Mouse (Mus musculus): ENCODE results near the gene Il18.

Gene Il18

GRCm38 (mm10) chr9:50554241-50555093 is at the start of gene Il18:
TSS of gene Il18 (plus strand) at chr9:50554827.
- peak; percentile 53 for DNase-seq (ENCODE audit: low read depth, low spot score)

GRCm38 (mm10) chr9:50505405-50505804 is 49.2 kb upstream of the Il18 start:
- DNase-seq (ENCODE audit: low read depth, low spot score) = no peak

GRCm38 (mm10) chr9:50507570-50507969 is 47.1 kb upstream of the Il18 start:
- no peak for DNase-seq (ENCODE audit: low read depth, low spot score)

- DNase-seq (ENCODE audit: low read depth, low spot score) = no peak
Measured at GRCm38 (mm10) chr9:50515462-50515861, 39.2 kb upstream of the Il18 start.

DNA sequence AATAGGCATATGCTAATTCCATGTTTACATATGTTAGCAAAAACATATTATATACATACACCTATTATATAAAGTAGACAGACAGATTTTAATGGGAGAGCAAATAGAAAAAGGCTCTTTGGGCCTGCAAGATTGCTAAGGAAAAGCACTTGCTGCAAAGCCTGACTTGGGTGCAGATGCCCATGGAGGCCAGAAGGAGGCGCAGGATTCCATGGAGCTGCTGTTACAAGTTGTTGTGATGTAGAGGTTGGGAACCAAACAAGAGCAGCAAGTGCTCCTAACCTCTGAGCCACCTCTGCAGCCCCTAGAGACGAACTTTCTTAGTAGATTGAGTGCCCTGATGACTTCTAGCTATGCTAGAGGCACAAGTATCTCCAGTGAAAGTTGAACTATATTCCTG is 35.8 kb upstream of the Il18 start:
- peak; percentile 49 for DNase-seq (ENCODE audit: low read depth, low spot score)

- no peak for DNase-seq (ENCODE audit: low read depth, low spot score)
Measured at GRCm38 (mm10) chr9:50520748-50521147, 33.9 kb upstream of the Il18 start.

GRCm38 (mm10) chr9:50521562-50521961 is 33.1 kb upstream of the Il18 start:
- DNase-seq (ENCODE audit: low read depth, low spot score) = no peak

DNA sequence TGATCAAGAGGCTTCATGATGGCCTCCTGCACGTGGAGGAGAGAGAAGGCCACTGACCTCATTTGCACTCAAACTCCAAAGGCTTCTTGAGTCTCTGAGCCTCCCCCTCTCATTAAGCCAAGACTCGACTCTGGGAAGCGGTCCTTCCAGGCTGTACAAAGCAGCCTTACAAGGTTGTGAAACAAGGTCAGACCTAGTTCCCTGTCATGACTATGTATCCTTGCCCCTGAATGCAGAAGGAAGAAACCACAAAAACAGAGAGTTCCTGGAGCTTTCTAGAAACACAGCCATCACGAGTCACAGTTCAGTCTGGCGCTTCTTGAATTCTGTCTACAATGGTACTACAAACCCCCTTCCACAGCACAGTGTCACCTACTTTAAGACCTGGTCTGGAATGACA is 32.1 kb upstream of the Il18 start:
- DNase-seq (ENCODE audit: low read depth, low spot score) = no peak

DNA sequence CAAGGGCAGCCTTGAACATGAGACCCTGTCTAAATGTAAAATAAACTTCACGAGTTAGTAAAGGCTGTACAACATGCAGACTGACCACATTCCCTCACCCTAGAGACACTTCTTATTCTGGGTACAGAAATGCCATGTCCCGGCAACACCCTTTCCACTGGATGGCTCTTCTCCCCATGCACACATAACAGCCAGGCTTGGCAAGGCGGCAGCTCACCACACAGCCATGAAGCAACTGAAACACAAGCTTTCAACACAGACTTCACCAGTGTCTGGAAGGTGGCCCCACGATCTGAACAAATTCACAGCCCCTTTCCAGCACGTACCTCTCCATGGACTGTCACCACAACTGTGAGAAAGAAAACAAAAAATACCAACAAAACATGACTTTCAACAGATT is 29.7 kb upstream of the Il18 start:
- no peak for DNase-seq (ENCODE audit: low read depth, low spot score)

DNA sequence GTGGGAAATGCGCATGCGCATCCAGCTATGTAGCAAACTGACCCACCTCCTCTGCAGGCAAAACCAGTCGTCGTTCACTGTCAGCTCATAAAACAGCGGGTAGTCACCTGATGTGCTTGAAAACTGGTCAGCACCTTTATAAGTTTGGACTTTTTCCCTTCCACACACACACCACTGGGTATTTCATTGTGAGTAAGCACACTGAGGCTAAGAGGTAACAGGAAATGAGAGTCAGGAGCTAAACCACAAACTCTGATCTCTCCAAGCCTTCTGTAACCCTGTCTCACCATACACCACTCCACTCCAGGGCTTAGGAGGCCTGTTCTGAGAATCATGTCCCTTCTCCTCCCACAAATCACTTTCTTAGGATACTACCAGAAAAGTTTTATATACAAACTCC is 29.0 kb upstream of the Il18 start:
- no peak for DNase-seq (ENCODE audit: low read depth, low spot score)

GRCm38 (mm10) chr9:50527860-50528259 is 26.8 kb upstream of the Il18 start:
- DNase-seq (ENCODE audit: low read depth, low spot score) = no peak

GRCm38 (mm10) chr9:50528293-50528892 is 26.2 kb upstream of the Il18 start, which contains the start of gene Pts:
TSS of gene Pts (minus strand) at chr9:50528724.
- peak; percentile 98 for DNase-seq (ENCODE audit: low read depth, low spot score)

DNA sequence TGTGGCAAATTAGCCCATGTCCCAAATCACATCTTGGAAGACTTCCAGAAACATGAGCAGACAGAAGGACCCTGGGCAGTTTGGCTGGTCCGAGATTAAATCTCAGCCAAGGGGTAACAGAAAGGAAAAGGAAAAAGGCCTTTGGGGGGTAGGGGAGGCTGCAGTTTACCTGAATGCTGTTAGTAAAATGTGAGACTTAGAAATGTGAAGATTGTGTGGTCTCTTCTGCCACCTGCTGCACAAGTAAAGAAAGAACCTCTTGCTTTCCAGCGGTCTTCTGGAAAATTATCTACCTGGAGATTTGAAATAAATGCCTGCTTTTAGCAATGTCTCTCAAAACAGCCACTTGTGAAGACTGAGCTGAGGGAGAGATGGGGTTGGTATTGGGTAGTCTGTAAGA is 23.7 kb upstream of the Il18 start:
- DNase-seq (ENCODE audit: low read depth, low spot score) = peak; percentile 10

DNA sequence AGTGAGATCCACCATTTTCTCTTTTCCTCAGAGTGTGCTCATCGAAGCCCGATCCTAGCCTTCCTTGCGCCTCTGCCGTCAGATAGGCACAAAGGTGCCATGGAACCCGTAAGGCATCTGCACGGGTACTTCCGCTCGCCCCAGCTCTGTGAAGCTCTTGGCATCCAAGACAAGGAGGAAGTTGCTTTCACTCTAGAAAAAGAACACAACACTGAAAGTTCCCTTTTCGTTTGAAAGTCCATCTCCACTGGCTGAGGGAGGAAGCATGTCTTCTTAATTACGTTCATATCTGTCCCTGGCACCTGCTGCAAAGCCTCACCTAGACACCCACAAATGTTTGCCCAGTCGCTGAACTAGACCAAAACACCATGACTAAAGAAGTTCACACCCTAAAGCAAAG is 21.3 kb upstream of the Il18 start:
- no peak for DNase-seq (ENCODE audit: low read depth, low spot score)

DNA sequence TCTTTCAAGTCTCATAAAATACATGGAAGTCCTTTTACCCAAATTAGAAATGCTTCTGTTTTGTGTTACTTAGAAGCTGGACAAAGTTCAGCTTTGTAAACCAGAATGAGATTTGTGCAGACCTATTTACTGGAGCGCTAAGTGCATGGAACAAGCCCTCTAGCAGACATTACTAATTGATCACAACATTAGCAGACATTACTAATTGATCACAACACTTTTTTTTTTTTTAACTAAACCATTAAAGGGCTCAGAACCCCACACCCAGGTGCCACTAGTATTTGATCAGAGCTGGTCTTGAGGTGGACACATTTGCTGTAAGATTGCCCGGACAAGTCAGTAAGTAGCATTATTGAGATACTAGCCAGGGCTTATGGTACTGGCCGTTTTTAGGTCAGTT is 20.8 kb upstream of the Il18 start:
- DNase-seq (ENCODE audit: low read depth, low spot score) = no peak

GRCm38 (mm10) chr9:50535930-50536329 is 18.7 kb upstream of the Il18 start:
- no peak for DNase-seq (ENCODE audit: low read depth, low spot score)

DNA sequence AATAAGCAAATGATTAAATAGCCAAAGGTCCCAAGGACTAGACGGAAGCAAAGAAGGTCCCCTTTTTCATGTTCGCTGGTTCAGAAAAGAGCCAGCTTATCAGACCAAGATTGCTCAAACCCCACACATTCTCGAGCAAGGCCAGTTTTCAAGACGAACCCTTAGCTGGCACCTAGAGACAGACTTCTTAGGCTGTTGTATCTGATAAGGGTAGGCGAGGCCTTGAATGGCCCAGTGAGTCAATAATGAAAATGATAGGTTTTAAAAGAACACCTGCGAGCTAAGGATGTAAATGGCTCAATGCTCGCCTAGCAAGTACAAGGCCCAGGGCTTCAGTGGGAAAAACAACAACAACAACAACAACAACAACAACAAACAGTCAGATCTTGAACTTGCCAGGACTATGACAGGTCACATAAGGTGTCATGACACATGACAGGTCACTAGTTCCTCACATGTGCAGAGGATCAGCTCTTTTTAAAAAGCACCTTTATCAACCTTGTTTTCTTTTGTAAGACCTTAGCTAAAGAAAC is 18.0 kb upstream of the Il18 start:
- no peak for DNase-seq (ENCODE audit: low read depth, low spot score)

- DNase-seq (ENCODE audit: low read depth, low spot score) = no peak
Measured at GRCm38 (mm10) chr9:50537295-50537694, 17.3 kb upstream of the Il18 start.

DNA sequence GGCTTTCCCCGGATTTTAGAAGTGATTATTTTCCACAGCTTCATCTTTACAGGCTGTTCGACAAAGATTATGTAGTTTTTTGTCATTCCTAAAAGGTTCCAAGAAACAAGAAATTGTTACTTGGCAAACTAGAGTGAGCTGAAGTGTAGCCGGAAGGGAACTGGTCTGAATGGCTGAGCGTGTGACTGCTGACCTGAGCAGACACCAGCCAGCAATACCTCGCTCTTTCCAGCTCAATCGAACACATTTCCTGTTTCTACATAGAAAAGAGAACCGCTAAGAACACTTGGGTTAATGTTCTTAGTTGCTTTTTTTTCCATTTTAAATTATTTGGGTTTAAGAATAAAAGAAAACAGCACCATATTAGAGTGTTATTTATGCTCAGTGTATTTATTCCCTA is 14.5 kb upstream of the Il18 start:
- no peak for DNase-seq (ENCODE audit: low read depth, low spot score)

DNA sequence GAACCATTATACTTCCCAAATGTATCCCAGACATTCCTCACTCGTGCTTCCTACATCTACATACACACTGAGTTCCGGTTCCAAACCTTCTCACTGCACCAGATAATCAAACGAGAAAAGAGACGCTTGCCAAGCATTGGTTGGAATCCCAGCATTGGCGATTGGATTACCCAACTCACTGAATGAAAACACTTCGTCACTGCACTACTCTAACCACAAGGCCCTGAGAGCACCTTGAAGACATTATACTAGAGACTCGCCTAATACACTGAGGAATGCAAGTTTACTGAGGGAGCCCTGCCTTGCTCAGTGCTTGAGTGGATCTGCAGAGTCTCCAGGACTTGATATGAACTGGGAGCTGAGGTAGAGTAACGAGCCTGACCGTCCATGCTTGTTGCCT is 12.2 kb upstream of the Il18 start:
- no peak for DNase-seq (ENCODE audit: low read depth, low spot score)

DNA sequence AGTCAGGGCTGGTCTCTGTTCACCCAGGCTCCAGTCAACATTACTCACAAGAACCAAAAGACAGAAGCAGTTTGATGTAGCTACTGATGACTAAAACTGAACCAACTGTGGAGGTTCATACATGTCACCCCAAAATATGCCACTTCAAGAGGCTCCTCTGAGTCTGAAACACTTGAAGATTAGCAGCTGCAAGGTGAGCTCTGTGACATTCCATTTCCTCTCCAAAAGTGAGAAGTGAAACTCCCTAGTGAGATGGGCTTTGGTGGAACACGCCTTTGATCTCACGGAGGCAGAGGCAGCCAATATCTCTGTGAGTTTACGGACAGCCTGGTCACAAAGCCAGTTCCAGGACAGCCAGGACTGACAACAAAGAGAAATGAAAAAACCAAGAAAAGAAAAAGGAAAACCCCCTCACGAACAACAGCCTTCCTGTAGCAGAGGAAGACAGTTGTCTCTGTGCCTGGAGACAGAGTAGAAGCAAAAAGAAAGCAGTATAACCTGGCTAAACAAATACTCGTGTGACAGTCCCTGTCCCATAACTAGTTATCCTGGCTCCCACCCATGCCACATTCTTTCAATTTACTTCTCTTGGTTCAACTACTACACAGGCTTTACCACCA is 6.7 kb upstream of the Il18 start:
- DNase-seq (ENCODE audit: low read depth, low spot score) = no peak

GRCm38 (mm10) chr9:50548936-50549335 is 5.7 kb upstream of the Il18 start:
- DNase-seq (ENCODE audit: low read depth, low spot score) = no peak

DNA sequence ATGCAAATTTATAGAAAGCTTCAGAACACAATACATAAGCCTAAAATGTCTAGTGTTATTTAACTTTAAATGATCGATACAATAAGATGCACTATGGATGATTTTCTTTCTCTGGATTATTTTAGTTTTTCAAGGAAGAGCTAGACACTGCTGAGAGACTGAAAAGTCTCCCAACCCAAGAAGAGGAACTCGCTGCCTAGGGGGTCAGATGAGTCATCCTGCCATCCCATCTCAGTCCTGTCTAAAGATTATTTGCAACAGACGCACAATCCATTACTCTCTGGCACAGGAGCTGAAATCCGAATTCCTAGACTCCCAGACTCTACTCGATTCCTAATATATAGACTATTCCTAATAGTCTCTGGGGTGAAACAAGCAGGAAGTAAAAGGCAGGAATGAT is 2.4 kb upstream of the Il18 start:
- DNase-seq (ENCODE audit: low read depth, low spot score) = no peak
